Mouse (Mus musculus) embryonic facial prominence, embryonic 13.5 days (tissue): ENCODE measurements at regions not wholly inside any gene's neighbourhood (a gene's known extent, or its start where the extent isn't known, plus 50 kb on each side); places are given as distances from the start of the nearest gene placed in this dataset.

Experiments
- ATAC-seq: fragments of 200-750 bp; cut with Nextera tagmentation; 2 replicates; pipeline ENCODE4 v1.8.0; 2017; ENCODE audit warnings: low read depth; ENCODE audit not compliant: insufficient number of reproducible peaks, insufficient read depth, low FRiP score, low TSS enrichment
- H3K27ac ChIP-seq: fragments of 300-500 bp; sonication (generic); 2 replicates; pipeline ENCODE4 v1.5.1; 2015; ENCODE audit warnings: moderate library complexity, mild to moderate bottlenecking, inconsistent platforms
- H3K27me3 ChIP-seq: fragments of 300-500 bp; sonication (generic); 2 replicates; pipeline ENCODE4 v1.6.1; 2015; ENCODE audit warnings: mild to moderate bottlenecking, inconsistent platforms
- H3K36me3 ChIP-seq: fragments of 300-500 bp; sonication (generic); 2 replicates; pipeline ENCODE4 v1.6.1; 2015; ENCODE audit warnings: mild to moderate bottlenecking, inconsistent platforms
- H3K4me1 ChIP-seq: fragments of 300-500 bp; sonication (generic); 2 replicates; pipeline ENCODE4 v1.6.1; 2015; ENCODE audit warnings: inconsistent platforms
- H3K4me2 ChIP-seq: fragments of 300-500 bp; sonication (generic); 2 replicates; pipeline ENCODE4 v1.6.1; 2015; ENCODE audit warnings: moderate library complexity, mild to moderate bottlenecking, inconsistent platforms
- H3K4me3 ChIP-seq: fragments of 300-500 bp; sonication (generic); 2 replicates; pipeline ENCODE4 v1.5.1; 2015; ENCODE audit warnings: mild to moderate bottlenecking, inconsistent platforms
- H3K9ac ChIP-seq: fragments of 300-500 bp; sonication (generic); 2 replicates; pipeline ENCODE4 v1.6.1; 2015; ENCODE audit warnings: mild to moderate bottlenecking, inconsistent platforms
- H3K9me3 ChIP-seq: fragments of 300-500 bp; sonication (generic); 2 replicates; pipeline ENCODE4 v1.6.1; 2016; ENCODE audit warnings: inconsistent platforms
- WGBS: fragments of 180-500 bp; shearing (Covaris S2); methylation state at CpG from one replicate; pipeline ENCODE4 v1.1.7; 2015; ENCODE audit warnings: mixed read lengths; 5-methylcytosine and 5-hydroxymethylcytosine counted together

DNA sequence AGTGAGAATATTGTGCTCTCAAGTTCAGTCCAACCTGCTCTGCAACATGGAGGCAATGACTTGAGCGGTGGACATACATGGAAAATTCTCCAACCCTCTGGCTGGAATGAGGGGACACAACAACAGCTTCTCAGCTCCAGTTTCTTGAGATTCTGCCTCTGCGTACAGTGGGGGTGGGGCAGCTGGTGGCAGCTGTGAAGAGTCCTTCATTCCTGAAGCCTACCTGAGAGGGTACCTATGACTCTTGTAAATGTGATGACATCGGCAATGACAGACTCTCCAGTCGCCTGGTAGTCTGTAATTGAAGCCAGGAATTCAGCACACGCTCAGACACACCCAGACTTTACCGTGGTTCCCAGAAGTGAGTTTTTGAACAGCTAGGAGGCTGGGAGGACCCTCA is 58.5 kb upstream of the Hoxc13 start:
- H3K4me2 ChIP-seq = no peak overlapping the region
- H3K9ac ChIP-seq = no peak overlapping the region
- no peaks in the 10 kb centered on the region for H3K4me1 ChIP-seq
- no peak overlapping the region for H3K27ac ChIP-seq
- H3K4me3 ChIP-seq = no peak overlapping the region
- no peak for ATAC-seq
- H3K9me3 ChIP-seq = no peaks in the 10 kb centered on the region
- H3K36me3 ChIP-seq = no peaks in the 10 kb centered on the region
- WGBS = 59% methylated on average over 6 of the region's 6 CpGs
- H3K27me3 ChIP-seq = peaks cover 12% of the 10 kb centered on the region

DNA sequence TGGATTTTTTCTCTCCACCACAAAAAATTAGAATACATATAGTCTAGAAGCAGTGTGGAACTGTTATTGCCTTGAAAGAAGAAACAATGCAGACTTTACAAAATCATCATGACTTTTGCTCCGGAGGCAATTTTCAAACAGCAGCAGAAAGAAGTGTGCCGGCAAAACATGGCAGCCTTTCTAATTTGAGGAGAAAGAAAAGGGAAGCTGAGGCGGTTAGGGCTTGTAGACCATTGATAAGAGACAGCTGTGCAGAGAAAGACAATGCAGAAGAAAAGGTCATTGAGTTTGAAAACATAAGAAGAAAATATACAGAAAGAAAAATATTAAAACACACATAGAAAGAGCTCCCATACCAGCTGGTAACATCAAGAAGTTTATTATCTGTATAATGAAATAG is 54.1 kb upstream of the Hoxc13 start:
- WGBS = 77% methylated on average over 3 of the region's 3 CpGs
- Histone ChIP-seq H3K9ac (no peak overlapping the region), H3K27ac (no peak overlapping the region), H3K36me3 (no peaks in the 10 kb centered on the region), H3K4me2 (no peak overlapping the region), H3K9me3 (no peaks in the 10 kb centered on the region), H3K4me1 (no peaks in the 10 kb centered on the region), H3K27me3 (no peaks in the 10 kb centered on the region), H3K4me3 (no peak overlapping the region)
- no peak for ATAC-seq
